Mouse (Mus musculus): ENCODE measurements around the gene Asic2.

DNA sequence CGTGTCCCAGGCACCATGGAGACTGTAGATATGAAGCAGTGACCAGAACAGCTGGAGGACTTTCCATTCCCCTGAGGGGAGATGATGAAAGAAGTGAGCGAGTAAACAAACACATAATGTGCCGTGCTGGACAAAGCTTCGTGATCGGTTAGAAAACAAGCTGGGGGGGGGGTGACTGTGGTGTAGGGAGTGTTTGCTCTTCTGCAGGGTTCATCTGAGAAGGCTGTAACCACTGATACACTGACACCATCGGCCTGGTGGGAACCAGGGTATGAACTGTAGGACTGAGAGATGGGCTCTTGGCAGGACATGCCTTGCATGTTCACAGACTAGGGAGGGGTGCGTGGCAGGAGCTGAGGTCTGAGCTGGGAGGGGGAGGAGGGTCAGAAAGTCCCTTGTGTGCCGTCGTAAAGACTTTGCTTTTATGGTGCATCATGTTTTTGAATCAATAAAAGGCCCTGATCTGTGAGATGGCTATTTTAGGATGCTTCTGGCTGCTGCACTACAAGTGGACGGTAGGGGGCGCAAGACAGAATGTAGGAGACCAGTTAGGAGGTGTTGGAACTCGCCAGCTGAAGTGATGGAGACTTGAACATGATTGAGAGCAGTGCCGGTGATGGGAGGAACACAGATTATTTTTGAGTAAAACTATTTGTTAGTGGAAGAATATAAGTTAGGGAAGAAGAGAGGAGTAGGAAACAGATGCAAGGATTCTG, 728.1 kb downstream of the Asic2 start:
- TF ChIP-seq CTCF (IDR thresholded peaks at IDR 0.05; ENCODE audit: control insufficient read depth, insufficient read depth, low read length): peak; percentile 26; the same call in 1 of the 2 replicates
- TF ChIP-seq POLR2A (IDR thresholded peaks at IDR 0.05; ENCODE audit: borderline replicate concordance, control insufficient read depth, low read depth, low read length): no peak
